Mouse (Mus musculus) gastrocnemius, postnatal 4 days (tissue): Measurements from ENCODE around the gene Tfg. TPM values are rescaled to one million over a fixed set of nuclear protein-coding genes. Genes with fewer than 3 reads are reported as not detected.

Source experiments
- DNase-seq, 2 experiments: peaks; one replicate each; pipeline ENCODE4 v3.0.0; 2021 to 2022; ENCODE audit warnings: low spot score in 2 of 2, mixed read lengths in 2 of 2
- total RNA-seq, 2 experiments: library from RNA; stranded (reverse); gene quantifications; 2 replicates each; pipeline ENCODE4 v1.2.3; 2021

Gene Tfg
- total RNA-seq, 2 experiments from 2014 or later = 62.4 to 70.4 TPM

- DNase-seq = no peak
These were observed 70.7 kb downstream of the Tfg start for GRCm38 (mm10) chr16:56646382-56647172.

- no peak for DNase-seq
These were observed 72.0 kb downstream of the Tfg start for GRCm38 (mm10) chr16:56645251-56645650.

Other genes starting within 250 kb of the Tfg start
- gene Abi3bp, start 239.6 kb downstream of the Tfg start, total RNA-seq = 10 to 100 TPM; 54.8 to 69.4 TPM
- gene Adgrg7, start 78.4 kb upstream of the Tfg start, total RNA-seq = not detected
- 10 to 100 TPM; 19.7 to 20.8 TPM for gene Tmem45a, start 168.7 kb upstream of the Tfg start, total RNA-seq
- gene Lnp1, start 210.6 kb upstream of the Tfg start, total RNA-seq = not detected